Mouse (Mus musculus) lung, postnatal 25 days (tissue): ENCODE measurements around the gene Plekhj1.

Experiments
- DNase-seq: peaks from one replicate; pipeline ENCODE4 v3.0.0; 2022; ENCODE audit warnings: low spot score

The Plekhj1 gene

GRCm38 (mm10) chr10:80805925-80806324 lies 7.5 kb upstream of the Plekhj1 start:
- DNase-seq: peak; percentile 58

DNA sequence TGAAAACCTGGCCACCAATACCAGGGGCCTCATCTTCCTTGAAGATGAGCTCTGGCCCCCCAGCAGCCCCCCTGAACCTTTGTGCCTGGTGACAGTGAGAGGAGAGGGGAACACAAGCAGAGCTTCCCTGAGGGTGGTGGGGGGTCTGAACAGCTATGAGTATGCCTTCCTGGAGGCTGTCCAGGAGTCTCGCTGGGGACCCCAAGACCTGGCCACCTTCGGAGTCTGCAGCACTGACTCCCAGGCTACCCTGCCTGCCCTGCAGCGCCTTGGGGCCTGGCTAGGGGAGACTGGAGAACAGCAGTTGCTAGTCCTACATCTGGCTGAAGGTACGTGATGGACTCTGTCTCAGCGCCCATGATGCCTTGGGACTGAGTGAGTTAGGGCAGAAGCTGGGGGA lies 6.9 kb upstream of the Plekhj1 start:
- DNase-seq: no peak

GRCm38 (mm10) chr10:80804916-80805315 lies 6.5 kb upstream of the Plekhj1 start, which contains the start of gene Amh:
TSS of gene Amh (plus strand) at chr10:80805243.
- DNase-seq: no peak

DNA sequence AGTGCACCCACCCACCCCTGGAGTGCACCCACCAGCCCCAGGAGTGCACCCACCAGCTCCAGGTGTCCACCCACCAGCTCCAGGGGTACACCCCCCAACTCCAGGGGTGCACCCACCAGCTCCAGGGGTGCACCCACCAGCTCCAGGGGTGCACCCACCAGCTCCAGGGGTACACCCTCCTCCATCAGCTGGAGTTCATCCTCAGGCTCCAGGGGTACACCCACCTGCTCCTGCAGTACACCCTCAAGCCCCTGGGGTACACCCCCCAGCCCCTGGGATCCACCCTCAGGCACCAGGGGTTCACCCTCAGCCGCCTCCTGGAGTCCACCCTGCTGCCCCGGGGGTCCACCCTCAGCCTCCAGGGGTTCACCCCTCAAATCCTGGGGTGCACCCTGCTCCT lies 5.9 kb upstream of the Plekhj1 start:
- DNase-seq: no peak

GRCm38 (mm10) chr10:80802996-80803395 lies 4.6 kb upstream of the Plekhj1 start:
- DNase-seq: no peak

GRCm38 (mm10) chr10:80802204-80802912 lies 3.9 kb upstream of the Plekhj1 start:
- no peak for DNase-seq

- no peak for DNase-seq
These were observed 692 bp upstream of the Plekhj1 start for GRCm38 (mm10) chr10:80799070-80799566.

DNA sequence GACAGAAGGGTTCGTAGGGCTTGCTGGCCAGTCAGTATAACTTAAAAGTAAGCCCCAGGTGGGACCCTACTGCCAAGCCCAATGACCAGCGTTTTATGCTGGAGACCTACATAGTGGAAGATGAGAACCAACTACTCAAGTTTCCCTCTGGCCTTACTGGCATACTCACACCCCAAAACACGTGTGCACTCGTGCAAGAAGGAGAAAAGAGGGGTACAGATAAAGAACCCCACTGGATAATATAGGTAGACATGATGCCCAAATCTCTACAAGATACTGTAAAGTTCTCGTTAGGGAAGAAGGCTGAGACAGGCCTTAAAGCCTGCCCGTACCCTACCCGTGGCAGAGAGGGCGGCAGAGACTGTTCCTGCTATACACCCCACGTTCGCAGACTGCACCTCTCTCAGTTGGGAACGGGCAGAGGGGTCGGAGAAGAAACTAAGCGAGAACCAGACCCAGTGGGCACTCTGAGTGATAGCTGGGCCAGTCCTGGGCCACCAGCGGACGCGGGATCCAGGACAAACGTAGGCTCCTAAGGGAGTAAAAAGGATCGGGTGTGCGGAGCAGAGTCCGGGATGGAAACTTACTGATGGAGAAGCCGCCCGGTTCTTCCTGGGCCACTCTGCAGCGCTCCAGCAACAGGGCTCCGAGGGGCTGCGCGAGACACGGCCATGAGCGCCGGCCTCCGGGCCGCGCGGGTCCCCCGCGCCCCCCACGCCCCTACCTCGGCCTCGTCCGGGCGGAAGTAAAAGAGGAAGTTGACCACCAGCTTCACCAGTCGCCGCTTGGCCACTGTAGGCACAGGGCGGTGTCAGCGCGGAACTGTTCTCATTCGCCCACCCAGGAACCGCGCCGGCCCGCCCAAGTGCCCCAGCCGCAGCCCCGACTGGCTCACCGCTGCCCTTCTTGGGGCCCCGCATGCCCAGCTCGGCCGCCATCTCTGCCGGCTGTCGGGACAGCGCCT lies 958 bp downstream of the Plekhj1 start:
- no peak for DNase-seq

DNA sequence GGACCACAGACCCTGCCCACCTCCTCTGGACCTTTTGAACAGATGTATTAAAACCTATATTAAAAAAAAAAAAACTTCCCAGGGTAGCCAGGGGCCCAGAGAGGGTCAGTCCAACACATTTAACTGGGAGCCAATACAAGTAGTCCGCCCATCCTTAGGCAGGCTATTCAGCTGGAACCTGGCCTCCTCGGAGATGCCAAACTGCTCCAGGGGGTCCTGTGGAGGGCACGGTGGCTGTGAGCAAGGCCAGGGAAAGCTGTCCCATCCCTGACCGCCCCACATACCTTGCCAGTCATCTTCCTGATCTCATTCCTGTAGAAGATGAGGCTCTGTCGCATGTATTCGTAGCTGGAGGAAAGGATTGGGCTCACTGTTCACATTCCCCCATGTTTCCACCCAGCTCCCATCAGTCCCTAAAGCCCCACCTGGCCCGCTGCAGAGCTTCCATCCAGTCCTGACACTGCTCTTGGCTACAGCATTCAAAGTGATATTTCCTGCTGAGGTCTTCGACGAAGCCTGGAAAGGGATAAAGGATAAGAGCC lies 2.0 kb downstream of the Plekhj1 start:
- DNase-seq: no peak

DNA sequence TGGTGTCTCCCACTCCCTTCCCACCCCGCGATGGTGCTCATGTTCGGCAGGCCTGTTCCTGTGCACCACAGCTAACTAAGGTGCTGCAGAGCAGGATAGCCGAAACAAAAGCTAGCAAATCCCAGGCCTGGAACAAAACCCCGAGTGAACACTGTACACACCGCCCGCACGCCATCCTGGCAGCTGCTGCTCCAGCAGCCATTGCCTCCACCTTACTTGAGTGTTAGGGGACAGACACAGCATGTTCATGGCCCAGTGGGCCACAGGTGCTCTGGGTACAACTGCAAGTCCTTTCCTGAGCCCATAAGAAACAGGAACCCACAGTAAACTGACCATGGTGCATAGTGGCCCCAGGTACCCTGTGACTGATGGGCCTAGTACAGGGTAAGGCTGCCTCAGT lies 3.7 kb downstream of the Plekhj1 start:
- no peak for DNase-seq

GRCm38 (mm10) chr10:80793803-80794202 lies 4.6 kb downstream of the Plekhj1 start:
- DNase-seq: no peak

DNA sequence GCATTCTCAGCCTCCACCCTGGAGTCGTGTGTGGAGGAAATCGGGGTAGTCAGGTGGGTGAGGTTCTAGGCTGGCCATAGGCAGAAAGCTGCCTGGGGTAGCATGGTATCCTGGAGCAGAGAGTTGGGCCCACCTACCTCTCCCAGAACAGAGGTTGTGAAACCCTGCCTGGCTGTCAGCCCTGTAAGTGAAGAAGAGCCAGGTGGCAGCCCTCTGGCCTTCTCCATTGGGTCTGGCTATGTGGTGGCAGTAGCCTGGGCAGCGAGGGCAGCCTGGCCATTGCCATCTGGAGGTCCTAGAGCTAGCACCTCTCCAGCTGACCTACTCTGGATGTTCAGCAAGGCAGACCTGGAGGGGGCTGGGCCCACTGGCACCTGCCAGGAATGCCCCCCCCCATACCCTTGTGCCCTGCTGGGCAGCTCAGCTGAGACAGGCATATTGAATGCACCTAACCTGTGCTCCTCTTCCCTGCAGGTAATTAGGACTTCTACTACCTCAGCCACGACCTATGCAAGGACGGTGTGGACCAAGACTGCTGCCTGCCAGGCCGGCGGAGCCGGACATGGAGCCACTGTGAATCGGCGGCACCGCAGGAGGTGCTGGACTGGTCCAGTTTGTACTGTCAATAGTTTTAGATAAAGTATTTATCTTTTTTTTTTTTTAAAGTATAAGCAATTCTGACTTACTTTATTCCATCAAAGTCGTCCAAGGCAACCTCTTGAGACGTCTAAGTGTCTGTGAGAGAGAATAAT lies 5.2 kb downstream of the Plekhj1 start:
- no peak for DNase-seq

GRCm38 (mm10) chr10:80792175-80793032 lies 6.0 kb downstream of the Plekhj1 start:
- DNase-seq: no peak

DNA sequence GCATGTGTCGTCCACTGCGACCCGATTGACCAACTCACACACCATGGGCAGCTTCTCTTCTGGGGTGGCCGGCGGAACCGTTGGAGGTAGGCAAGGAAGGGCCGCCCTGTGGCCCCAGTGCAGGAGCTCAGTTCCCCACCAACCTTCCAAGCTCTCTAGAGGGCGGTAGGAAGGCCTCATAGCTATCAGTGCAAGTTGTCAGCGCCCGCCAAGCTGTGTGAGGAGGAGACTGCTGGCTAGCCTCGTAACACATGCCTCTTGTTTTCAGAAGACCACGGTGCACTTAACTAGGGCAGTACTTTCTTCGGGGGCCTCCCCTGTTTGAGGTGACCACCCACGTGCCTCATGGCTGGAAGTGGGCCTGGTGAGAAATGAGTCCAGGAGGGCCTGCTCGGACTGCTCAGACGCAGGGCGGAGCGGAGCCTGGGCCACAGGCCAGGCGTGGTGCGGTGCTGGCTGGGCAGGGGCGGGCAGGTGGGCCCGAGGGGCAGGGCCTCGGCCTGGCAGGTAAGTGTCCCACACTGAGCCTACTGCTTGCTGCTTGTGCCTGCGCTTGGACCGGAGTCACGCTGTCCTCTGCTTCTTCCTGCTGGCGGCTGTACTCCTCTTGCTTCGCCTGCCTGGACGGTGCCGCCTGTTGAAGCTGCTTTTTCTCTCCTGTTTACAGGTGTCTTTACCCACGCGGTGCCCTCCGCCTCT lies 6.8 kb downstream of the Plekhj1 start:
- no peak for DNase-seq

GRCm38 (mm10) chr10:80790761-80791404 lies 7.5 kb downstream of the Plekhj1 start:
- no peak for DNase-seq

- DNase-seq: no peak
These were observed 10.9 kb downstream of the Plekhj1 start for GRCm38 (mm10) chr10:80787517-80787916.

GRCm38 (mm10) chr10:80785963-80786362 lies 12.5 kb downstream of the Plekhj1 start:
- no peak for DNase-seq

GRCm38 (mm10) chr10:80784871-80785270 lies 13.6 kb downstream of the Plekhj1 start:
- no peak for DNase-seq

DNA sequence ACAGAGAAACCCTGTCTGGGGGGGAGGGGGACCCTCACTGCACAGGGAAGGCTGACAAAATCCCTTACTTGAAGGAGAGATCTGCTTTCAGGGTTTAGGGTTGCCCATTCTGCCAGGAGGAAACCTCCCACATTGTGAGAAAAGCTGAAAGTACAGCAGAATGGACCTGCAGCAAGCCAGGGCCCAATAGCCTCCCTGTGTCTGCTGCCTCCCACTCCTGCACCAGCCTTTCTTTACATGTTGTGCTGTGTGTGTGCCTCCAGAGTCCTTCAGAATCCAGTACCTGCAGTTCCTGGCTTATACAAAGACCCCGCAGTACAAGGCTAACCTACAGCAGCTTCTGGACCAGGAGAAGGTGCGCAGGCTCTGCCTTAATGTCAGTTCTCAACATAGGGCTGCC lies 14.1 kb downstream of the Plekhj1 start:
- DNase-seq: no peak

DNA sequence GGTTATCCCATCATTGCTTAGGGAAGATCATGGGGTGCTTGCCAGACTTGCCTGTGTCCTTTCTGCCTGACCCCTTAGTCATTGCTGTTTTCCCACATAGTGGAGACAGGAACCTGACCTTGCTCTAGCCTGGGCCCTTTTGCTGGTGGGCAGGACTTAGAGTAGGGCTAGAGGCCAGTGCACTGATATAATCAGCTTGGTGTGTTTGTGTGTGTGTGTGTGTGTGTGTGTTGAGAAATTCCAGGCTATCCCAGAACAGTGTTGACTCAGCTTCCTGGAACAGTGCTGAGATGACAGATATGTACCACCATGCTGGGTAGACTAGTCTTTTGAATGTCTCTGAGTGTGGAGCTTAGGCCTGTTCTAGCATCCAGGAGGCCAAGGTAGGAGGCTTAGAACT lies 18.9 kb downstream of the Plekhj1 start:
- DNase-seq: no peak
